Mouse (Mus musculus): ENCODE data around the gene Cldn5.

DNA sequence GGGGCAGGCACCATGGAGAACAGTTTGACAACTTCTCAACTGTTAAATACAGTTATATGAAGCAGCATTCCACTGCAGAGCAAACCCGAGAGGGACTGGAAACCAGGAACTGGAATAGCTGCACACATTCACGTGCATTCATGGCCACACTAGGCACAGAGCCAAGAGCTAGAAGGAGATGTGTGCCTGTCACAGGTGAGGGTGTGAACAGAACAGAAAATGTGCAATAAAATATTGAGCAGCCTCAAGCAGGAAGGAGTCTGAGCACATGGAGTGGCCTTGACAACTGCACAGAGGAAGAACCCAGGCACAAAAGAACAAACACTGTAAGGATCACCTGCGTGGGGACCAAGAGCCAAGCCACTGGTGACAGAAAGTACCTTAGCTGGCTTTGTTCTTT is 46.0 kb upstream of the Cldn5 start:
- no peak for TF ChIP-seq CTCF (IDR thresholded peaks at IDR 0.05; ENCODE audit: borderline replicate concordance, control insufficient read depth, extremely low read depth, insufficient read depth, low read length, poor library complexity)
- no peak for TF ChIP-seq POLR2A (IDR thresholded peaks at IDR 0.05; ENCODE audit: control insufficient read depth, extremely low read depth, insufficient read depth, low read length, poor library complexity)
